Mouse (Mus musculus): ENCODE measurements around the gene Smr3a. TPM values are rescaled to one million over a fixed set of nuclear protein-coding genes. Genes with fewer than 3 reads are reported as not detected.

Smr3a gene
- not detected in 2 replicates for polyA plus RNA-seq (2012)

GRCm38 (mm10) chr5:88002249-88002648 lies at the start of gene Smr3a:
TSS of gene Smr3a (plus strand) at chr5:88002549.
- TF ChIP-seq GATA1 (IDR thresholded peaks at IDR 0.05; ENCODE audit: low read length) (no peak), TAL1 (IDR thresholded peaks at IDR 0.05; ENCODE audit: low read length) (no peak)
- Histone ChIP-seq H3K4me1 (ENCODE audit: control insufficient read depth) (no peaks in the 10 kb centered on the region), H3K9me3 (ENCODE audit: control insufficient read depth, low read length) (no peaks in the 10 kb centered on the region), H3K27me3 (ENCODE audit: control insufficient read depth) (no peaks in the 10 kb centered on the region), H3K4me3 (replicated peaks) (no peak within 1 kb of the TSS), H3K36me3 (ENCODE audit: control insufficient read depth) (no peaks in the 10 kb centered on the region)

GRCm38 (mm10) chr5:87969201-87969600 lies 33.1 kb upstream of the Smr3a start, which contains the start of the genes 2310003L06Rik and Gm28434:
TSS of gene 2310003L06Rik (plus strand) at chr5:87969459.
TSS of gene Gm28434 (plus strand) at chr5:87969517.
- Histone ChIP-seq H3K4me1 (ENCODE audit: control insufficient read depth) (no peaks in the 10 kb centered on the region), H3K36me3 (ENCODE audit: control insufficient read depth) (no peaks in the 10 kb centered on the region), H3K9me3 (ENCODE audit: control insufficient read depth, low read length) (peaks cover 7% of the 10 kb centered on the region), H3K27me3 (ENCODE audit: control insufficient read depth) (no peaks in the 10 kb centered on the region), H3K4me3 (replicated peaks) (no peak within 1 kb of the TSS)
- TF ChIP-seq GATA1 (IDR thresholded peaks at IDR 0.05; ENCODE audit: low read length): no peak
- TF ChIP-seq TAL1 (IDR thresholded peaks at IDR 0.05; ENCODE audit: low read length): no peak

DNA sequence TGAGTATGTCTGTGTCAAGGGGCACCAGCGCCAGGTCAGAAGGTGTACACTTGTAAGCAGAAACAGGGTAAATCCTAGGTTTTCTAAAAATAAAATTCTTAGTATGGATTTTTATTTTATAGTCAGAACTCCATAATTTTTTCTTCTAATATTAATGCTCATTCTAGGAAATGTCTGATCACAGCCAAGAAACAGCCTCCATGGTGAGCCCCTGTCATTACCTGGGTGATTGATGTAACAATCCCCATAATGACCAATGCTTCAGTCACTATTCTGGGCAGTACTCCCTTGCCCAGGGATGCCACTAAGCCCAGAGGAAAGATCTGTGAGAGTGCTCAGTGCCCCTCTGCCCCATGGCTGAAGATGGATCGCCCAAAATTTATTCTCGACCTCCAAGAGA lies 23.2 kb upstream of the Smr3a start, which contains the start of gene Cabs1:
Gene Cabs1 (plus strand): TSS at position 301 of the 400 bp plus-strand sequence.
- Histone ChIP-seq H3K36me3 (ENCODE audit: control insufficient read depth) (no peaks in the 10 kb centered on the region), H3K27me3 (ENCODE audit: control insufficient read depth) (no peaks in the 10 kb centered on the region), H3K4me3 (replicated peaks) (no peak within 1 kb of the TSS), H3K4me1 (ENCODE audit: control insufficient read depth) (no peaks in the 10 kb centered on the region), H3K9me3 (ENCODE audit: control insufficient read depth, low read length) (peaks cover 6% of the 10 kb centered on the region)
- TF ChIP-seq GATA1 (IDR thresholded peaks at IDR 0.05; ENCODE audit: low read length): no peak
- TF ChIP-seq TAL1 (IDR thresholded peaks at IDR 0.05; ENCODE audit: low read length): no peak

- Histone ChIP-seq H3K27me3 (ENCODE audit: control insufficient read depth) (no peaks in the 10 kb centered on the region), H3K9me3 (ENCODE audit: control insufficient read depth, low read length) (peaks cover 11% of the 10 kb centered on the region), H3K36me3 (ENCODE audit: control insufficient read depth) (no peaks in the 10 kb centered on the region), H3K4me1 (ENCODE audit: control insufficient read depth) (no peaks in the 10 kb centered on the region), H3K4me3 (replicated peaks) (no peak overlapping the region)
- TF ChIP-seq GATA1 (IDR thresholded peaks at IDR 0.05; ENCODE audit: low read length): no peak
- no peak for TF ChIP-seq TAL1 (IDR thresholded peaks at IDR 0.05; ENCODE audit: low read length)
Observed at GRCm38 (mm10) chr5:87982468-87983214, 19.7 kb upstream of the Smr3a start.

GRCm38 (mm10) chr5:88005241-88005640 lies 2.9 kb downstream of the Smr3a start:
- Histone ChIP-seq H3K9me3 (ENCODE audit: control insufficient read depth, low read length) (peaks cover 2% of the 10 kb centered on the region; the same call in 1 of the 2 replicates), H3K36me3 (ENCODE audit: control insufficient read depth) (no peaks in the 10 kb centered on the region), H3K27me3 (ENCODE audit: control insufficient read depth) (no peaks in the 10 kb centered on the region), H3K4me1 (ENCODE audit: control insufficient read depth) (no peaks in the 10 kb centered on the region), H3K4me3 (replicated peaks) (no peak overlapping the region)
- no peak for TF ChIP-seq TAL1 (IDR thresholded peaks at IDR 0.05; ENCODE audit: low read length)
- TF ChIP-seq GATA1 (IDR thresholded peaks at IDR 0.05; ENCODE audit: low read length): no peak

Other genes starting within 250 kb of the Smr3a start
- gene Csn1s2a, start 228.0 kb upstream of the Smr3a start, polyA plus RNA-seq (2012): not detected in 2 replicates
- not detected in 2 replicates for gene Csn1s2b, start 194.5 kb upstream of the Smr3a start, polyA plus RNA-seq (2012)
- not detected in 2 replicates for gene Prr27, start 176.9 kb upstream of the Smr3a start, polyA plus RNA-seq (2012)
- gene Odam, start 117.5 kb upstream of the Smr3a start, polyA plus RNA-seq (2012): not detected in 2 replicates
- not detected in 2 replicates for gene Csn3, start 77.0 kb upstream of the Smr3a start, polyA plus RNA-seq (2012)
- gene 2310003L06Rik, start 33.1 kb upstream of the Smr3a start, polyA plus RNA-seq (2012): not detected in 2 replicates
- gene Gm28434, start 33.0 kb upstream of the Smr3a start, polyA plus RNA-seq (2012): not detected in 2 replicates
- gene Cabs1, start 23.1 kb upstream of the Smr3a start, polyA plus RNA-seq (2012): not detected in 2 replicates
- gene Smr2, start 84.0 kb downstream of the Smr3a start, polyA plus RNA-seq (2012): not detected in 2 replicates
- not detected in 2 replicates for gene Gm11116, start 109.0 kb downstream of the Smr3a start, polyA plus RNA-seq (2012)
- gene Gm11115, start 151.6 kb downstream of the Smr3a start, polyA plus RNA-seq (2012): not detected in 2 replicates